Mouse (Mus musculus): Measurements from ENCODE around the gene Slc35a3.

DNA sequence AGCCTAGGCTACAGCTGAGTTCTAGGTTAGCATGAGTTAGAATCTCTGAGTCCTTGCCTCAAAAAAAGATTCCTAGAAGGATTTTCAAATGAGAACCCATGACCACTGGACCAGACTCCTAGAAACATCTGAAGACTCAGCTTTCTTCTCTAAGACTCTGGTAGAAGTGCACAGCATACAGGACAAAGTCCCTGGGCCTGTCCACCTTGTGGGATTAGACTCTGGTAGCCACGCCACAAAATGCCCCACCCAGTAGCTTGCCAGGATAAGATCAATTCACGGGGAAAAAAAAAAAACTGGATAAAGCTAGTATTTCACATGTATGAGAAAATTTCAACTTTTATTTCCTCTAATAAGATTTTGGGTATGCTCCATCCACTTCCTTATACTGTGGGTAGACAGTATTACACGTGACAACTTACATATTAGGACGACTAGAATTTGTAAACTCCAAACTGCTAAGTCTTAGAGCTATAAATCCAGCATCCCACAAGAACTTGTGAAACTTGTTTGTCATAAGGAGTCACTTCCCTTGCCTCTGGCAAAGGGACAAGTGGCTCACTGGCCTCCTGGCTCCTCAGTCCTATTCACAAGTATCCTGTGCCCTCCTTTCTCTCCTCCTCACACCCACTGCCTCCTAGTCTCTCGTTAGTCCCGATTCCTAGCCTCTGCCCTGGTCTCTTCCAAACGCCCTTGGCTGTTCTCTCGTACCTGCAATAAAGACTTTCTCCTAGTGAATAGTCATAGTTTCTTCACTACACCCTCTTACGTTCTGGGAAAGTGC is 74.7 kb downstream of the Slc35a3 start:
- TF ChIP-seq RAD21 (IDR thresholded peaks at IDR 0.05; ENCODE audit: low read depth, low read length) (no peak), POLR2A (IDR thresholded peaks at IDR 0.05; ENCODE audit: control insufficient read depth in 1 of 2, insufficient read depth in 1 of 2, low read depth in 1 of 2, low read length in 2 of 2, poor library complexity in 1 of 2) (no peak), E2F4 (IDR thresholded peaks at IDR 0.05; ENCODE audit: borderline replicate concordance, low read depth, low read length) (no peak), MEF2A (IDR thresholded peaks at IDR 0.05; ENCODE audit: extremely low read depth, insufficient replicate concordance, low read depth, low read length, poor library complexity, severe bottlenecking) (no peak), ZNF384 (IDR thresholded peaks at IDR 0.05; ENCODE audit: low read depth, low read length) (no peak), TCF12 (IDR thresholded peaks at IDR 0.05; ENCODE audit: low read depth, low read length) (no peak), HCFC1 (IDR thresholded peaks at IDR 0.05; ENCODE audit: low read depth, low read length) (no peak), ELF1 (IDR thresholded peaks at IDR 0.05; ENCODE audit: low read depth, low read length) (no peak), USF2 (IDR thresholded peaks at IDR 0.05; ENCODE audit: borderline replicate concordance in 1 of 2, insufficient read depth in 1 of 2, low read depth in 1 of 2, low read length in 2 of 2) (no peak)
